Mouse (Mus musculus) G1E-ER4 (cell line): ENCODE measurements around the gene Abcc12. TPM values are rescaled to one million over a fixed set of nuclear protein-coding genes. Genes with fewer than 3 reads are reported as not detected.

ENCODE experiments used
- GATA1 ChIP-seq: IDR thresholded peaks from one replicate; pipeline ENCODE4 v1.8.0; 2012; ENCODE audit warnings: low read length, inconsistent platforms
- polyA plus RNA-seq: library from polyadenylated mRNA; stranded (reverse); fragments of >175 nt; gene quantifications from 2 replicates; pipeline ENCODE4 v1.2.3, GENCODE M21; 2012

The Abcc12 gene
- polyA plus RNA-seq, 1 experiment: not detected

- TF ChIP-seq GATA1: no peak
Observed at GRCm38 (mm10) chr8:86437418-86437817, 143.1 kb downstream of the Abcc12 start.

Other genes with a start within 250 kb of the Abcc12 start
- 41.0 and 63.3 TPM in 2 replicates for gene Lonp2, start 43.4 kb upstream of the Abcc12 start, polyA plus RNA-seq
- gene Gm10638, start 165.0 kb upstream of the Abcc12 start, polyA plus RNA-seq: 0.75 and 0.82 TPM in 2 replicates
- 6.3 and 8.0 TPM in 2 replicates for gene Siah1a, start 165.2 kb upstream of the Abcc12 start, polyA plus RNA-seq